Mouse (Mus musculus) C3H10T1/2 (cell line): ENCODE results near the gene Ccdc158. TPM values are rescaled to one million over a fixed set of nuclear protein-coding genes. Genes with fewer than 3 reads are reported as not detected.

Source experiments
- polyA plus RNA-seq, 2 experiments: library from polyadenylated mRNA; unstranded; fragments of >200 nt; fragmentation: generic; extraction: Trizol; gene quantifications; one replicate each; pipeline ENCODE4 v1.2.1; 2012; ENCODE audit warnings: missing spikeins in 2 of 2

Gene Ccdc158
- polyA plus RNA-seq, result not detected

GRCm38 (mm10) chr5:92674859-92675573 is at the start of gene Ccdc158:
TSS of gene Ccdc158 (minus strand) at chr5:92675271.

GRCm38 (mm10) chr5:92683351-92683807 is 8.3 kb upstream of the Ccdc158 start, which contains the start of gene Shroom3:
TSS of gene Shroom3 (plus strand) at chr5:92683435.

DNA sequence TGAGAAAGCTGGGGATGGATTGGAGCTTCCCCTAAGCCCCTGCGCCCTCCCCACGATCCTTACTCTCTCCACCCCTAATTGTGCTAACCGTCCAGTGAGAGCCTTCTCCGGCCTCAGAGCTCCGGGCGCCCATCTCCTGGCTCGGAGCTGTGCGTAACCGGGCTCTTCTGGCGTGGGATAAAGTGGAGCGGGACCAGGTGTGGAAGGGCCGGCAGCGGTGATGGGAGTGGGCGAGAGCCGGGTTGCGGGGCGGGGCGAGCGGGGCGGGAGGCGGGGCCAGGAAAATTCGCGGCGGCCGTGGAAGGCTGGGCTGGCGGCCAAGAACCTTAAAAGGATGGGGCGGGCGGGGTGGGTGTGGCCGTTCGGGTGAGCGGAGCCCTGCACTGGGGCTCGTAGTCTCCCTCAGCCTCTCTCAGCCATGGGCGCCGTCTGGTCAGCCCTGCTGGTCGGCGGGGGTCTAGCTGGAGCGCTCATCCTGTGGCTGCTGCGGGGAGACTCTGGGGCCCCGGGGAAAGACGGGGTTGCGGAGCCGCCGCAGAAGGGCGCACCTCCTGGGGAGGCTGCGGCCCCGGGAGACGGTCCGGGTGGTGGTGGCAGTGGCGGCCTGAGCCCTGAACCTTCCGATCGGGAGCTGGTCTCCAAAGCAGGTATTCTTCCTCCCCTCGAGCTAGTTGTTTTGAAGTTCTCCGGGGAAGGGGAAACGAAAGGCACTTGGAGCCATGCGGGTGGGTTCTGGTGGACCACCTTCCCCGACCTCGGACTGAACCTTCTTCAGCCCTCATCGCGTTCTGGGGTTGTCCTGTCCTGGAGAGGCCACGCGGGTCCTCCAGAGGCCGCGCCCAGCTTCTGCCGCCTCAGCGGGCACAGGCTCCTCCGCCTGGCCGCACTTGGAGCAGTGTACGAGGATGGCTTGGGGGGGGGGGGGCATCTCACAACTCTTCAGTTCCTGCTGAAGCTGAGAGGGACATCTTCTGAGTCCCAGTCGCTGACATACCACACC is 72.1 kb downstream of the Ccdc158 start, which contains the start of gene Stbd1:
TSS of gene Stbd1 (plus strand) at position 351 of the 1,000 bp plus-strand sequence.

Other genes starting within 250 kb of the Ccdc158 start
- gene Nup54, start 240.1 kb downstream of the Ccdc158 start, polyA plus RNA-seq, result 1 to 10 TPM; 1.5 to 9.2 TPM
- gene Scarb2, start 168.4 kb downstream of the Ccdc158 start, polyA plus RNA-seq, result 10 to 100 TPM in 1 of 2 experiments, 1 to 10 TPM in 1; 4.6 to 21.9 TPM
- not detected for gene Fam47e, start 120.2 kb downstream of the Ccdc158 start, polyA plus RNA-seq
- gene Stbd1, start 72.2 kb downstream of the Ccdc158 start, polyA plus RNA-seq, result 1 to 10 TPM; 1.3 TPM
- under 1 TPM; 0.32 to 0.61 TPM for gene Shroom3, start 8.2 kb upstream of the Ccdc158 start, polyA plus RNA-seq